Mouse (Mus musculus) kidney, postnatal 10 days (tissue): Measurements from ENCODE around the gene Ccser1.

Source experiments
- DNase-seq: peaks from one replicate; pipeline ENCODE4 v3.0.0; 2021; ENCODE audit warnings: mixed read lengths

The Ccser1 gene

DNA sequence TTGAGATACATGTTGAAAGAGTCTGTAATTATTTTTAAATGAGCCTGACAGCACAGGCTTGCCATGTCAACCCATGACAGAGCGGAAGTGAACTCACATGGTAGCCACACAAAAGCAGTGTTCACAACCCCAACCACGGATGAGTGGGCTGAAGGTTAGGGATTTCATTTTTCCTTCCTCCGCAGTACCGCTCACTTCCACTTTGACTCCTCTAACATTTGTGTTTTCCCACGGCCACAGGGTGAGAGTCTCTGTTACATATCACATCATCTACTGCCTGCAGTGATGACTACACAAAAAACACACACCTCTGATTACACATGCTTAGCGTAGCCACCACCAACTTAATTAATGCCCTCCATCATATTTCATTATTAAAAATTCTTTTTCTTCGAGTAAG, 120.9 kb downstream of the Ccser1 start:
- no peak for DNase-seq

DNA sequence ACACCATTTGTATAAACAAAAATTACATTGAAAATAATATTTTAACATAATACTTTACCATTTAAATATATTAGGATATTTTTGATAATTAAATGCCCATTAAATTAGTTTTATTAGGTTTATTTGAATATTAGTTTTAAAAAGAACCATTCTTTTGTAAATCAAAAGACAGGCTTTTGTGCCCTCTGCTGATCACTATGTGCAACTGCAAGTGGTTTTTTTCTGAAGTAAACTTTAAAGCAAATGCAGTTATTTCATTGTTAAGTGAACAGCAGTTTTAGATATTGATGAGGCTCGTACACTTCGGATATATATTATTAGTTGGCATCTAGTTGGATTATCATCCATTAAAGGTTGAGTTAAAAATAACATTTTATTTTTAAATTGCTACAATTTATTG, 121.5 kb downstream of the Ccser1 start:
- DNase-seq: peak; percentile 30

DNA sequence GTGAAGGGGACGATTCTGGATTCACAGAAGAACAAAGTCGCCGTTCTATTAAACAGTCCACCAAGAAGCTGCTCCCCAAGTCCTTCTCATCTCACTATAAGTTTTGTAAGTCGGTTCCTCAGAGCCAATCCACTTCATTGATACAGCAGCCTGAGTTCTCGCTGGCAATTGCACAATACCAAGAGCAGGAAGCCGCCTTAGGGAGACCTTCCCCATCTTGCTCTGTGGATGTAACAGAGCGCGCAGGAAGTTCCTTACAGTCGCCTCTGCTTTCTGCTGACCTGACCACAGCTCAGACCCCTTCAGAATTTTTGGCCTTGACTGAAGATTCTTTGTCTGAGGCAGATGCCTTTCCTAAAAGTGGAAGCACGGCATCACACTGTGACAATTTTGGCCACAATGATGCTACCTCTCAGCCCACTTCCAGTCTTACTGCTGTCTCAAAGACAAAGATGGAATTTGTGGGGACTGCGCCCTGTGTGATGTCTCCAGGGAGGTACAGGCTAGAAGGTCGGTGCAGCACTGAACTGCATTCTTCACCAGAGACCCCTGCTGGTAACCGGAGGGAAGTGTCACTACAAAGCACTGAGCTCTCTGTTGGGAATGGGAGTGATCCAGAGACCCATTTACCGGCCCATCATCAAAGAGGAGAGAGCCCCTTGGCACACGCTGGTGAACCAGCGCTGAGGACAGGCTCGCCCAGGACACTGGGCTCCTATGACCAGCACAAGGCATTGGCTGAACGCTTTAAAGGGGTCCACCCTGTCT, 131.4 kb downstream of the Ccser1 start:
- no peak for DNase-seq

DNA sequence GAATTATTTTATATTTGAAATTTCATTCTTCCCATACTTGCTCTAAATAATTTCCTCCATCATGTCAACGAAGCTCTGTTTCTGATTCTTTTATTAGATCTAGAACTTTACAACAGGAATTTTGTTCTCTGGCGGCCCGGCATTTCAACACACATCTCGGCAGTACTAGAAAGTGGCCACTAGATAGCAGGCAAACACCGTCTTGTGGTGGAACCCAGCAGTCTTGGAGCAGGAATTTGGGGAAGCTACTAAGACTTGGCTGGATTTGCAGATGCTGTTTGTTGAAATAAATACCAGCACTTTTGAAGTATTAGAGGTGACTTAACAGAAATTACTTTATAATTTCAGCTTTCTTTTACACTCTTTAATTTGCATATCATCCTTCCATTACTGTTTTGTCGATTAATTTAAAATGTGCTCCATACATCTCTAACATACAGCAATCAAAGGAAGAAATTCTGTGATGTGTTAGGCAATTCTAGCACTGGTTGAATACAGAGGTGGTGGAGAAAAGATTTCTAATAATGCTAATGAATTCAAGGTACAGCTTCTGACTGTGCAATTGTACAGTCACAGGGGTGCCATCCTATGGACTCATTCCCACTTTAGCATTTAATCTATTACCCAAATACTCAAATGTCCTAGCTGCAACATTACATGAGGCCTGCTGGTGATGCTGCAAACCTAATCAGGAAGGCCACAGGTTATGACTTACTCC, 135.9 kb downstream of the Ccser1 start:
- DNase-seq: peak; percentile 65

DNA sequence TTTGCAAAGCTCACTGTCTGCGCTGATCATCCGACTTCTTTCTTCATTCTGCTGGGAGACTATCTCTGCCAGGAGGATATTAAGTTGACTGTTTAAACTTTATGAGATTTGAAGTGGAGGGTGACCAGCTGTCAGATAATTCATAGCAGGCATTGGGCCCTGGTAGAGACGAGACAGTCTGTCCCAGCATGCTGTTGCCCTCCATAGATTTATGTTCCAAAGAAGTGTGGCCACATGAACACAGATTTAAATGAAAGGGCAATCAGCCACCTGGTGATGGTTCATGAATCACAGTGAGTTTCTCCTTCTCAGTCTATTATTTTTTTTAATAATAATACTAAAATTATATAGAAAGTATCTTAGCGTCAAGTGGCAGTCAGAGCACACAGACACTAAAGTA, 140.7 kb downstream of the Ccser1 start:
- no peak for DNase-seq

DNA sequence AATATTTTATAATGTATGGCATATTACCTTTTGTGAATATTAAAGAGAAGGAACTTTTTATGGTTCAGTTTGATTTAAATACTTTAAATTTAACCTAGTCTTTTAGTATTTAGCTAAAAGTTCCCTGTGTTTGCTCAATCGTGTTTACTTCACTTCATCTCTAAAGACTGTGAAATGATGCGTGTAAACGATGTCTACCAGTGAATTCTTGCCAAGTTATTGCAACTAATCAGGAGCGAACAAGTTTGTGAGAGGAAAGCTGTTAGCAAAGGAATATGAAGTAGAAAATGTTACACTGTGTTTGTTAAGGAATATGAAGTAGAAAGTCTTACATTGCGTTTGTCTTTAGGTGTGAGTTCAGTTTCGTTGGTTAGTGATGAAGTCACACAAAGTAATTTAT, 142.2 kb downstream of the Ccser1 start:
- DNase-seq: no peak

DNA sequence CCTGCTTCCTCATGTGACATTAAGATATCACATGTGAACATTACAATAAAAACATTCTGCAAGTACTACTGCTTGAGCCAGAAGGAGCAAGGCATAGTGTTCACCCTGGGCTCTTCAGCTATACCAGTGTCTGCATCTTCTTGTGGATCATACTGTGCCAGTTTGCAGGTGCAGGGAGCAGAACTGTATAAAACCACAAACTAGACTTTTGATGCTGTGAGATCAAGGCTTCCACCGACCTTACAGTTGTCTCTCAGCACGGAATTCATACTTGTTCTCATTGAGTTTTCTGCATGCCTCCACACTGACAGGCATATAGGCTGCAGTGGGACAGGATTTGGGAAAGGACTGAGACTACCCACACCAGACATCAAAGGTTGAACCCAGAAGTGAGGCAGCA, 146.0 kb downstream of the Ccser1 start:
- no peak for DNase-seq

GRCm38 (mm10) chr6:61328981-61329380, 148.9 kb downstream of the Ccser1 start:
- no peak for DNase-seq

DNA sequence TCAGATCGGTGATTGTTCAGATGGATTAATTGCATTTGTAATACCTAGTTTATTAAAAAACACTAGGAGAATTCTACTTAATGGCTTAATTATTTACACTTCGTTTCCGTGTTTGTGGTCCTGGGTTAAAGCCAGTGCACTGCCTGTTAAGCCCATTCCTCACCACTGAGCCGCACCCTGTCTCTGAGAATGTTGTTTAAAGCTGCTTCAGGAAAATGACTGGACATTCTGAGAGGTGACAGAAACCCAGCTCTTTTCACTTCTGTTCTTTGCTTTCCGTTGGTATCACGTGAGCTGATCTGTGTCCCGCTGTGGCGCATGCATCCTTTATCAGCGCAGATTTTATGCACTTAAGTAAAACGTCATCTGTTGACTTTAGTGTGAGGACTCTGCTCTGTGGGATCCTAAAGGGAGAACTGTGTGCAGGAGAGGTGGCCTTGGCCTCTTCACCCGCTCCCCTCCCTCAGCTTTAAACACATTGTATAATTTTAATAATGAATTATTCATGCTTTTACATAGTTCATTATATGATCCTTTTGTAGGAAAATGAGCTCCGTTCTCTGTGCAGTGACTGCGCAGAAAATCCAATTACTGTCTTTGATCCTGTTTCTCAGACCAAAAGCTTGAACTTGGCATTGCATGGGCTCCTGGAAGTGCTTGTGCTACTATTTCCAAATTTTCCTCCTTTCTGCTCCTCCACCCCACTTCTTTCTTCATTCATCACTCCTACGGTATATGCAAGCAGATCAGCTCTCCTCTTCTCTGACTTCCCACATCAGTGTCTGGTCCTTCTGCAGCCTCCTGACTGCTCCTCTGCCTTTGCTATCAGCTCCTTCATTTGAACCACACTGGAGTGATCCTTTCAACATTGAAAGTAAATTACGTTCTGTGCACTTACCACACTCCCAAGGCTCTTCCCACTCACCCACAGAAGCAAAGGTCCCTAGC, 149.7 kb downstream of the Ccser1 start:
- no peak for DNase-seq

DNA sequence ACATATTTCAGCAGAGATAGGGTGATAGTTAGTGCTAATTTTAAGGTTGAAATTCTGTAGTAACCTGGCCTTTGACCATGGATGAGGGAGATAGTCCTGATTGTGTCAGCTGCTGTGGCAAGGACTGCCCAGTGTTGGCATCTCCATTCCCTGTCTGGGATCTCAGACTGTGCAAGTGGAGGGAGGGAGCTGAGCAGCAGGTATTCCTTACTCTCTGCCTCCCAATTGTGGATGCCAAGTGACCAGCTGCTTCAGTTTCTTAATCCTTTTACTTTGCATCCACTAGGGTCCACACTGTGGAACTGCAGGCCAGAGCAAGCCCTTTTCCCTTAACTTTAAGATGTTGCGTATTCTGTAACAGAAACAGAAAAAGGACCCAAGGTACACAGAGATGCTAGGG, 154.3 kb downstream of the Ccser1 start:
- DNase-seq: no peak

DNA sequence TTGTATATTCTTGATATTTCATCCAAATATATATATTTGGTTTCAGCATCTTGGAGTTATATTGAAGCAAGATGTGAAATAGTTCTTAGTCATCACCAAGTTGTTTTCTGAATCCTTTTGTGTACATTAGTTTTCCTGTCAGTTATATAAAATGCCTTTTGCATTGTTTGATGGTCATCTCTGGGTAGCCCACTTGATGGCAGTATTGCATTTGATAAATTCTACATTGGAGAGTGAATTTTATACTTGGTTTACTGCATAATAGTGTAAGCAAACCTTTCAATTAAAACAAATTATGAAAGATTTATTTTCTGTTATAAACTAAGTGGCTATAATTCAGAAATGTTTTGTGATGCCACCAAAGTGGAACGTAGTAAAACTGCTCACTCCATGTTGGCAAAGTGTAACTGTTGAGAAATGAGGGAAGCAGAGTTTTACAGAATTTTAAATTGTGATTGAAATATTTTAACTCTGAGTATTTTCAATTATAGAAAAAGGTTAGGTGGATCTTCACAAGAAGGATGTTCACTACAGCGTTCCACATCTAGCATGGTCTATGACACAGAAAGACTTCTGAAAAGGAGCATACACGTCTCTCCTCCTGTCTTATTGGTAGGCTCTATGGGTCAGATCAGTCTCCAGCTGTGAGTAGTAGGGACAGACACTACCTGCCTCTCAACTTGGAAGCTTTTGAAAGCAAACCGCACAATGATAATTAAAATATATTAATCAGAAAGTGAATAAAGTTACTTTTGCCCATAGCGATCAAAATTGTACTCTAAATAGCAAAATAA, 167.1 kb downstream of the Ccser1 start:
- DNase-seq: peak; percentile 15

DNA sequence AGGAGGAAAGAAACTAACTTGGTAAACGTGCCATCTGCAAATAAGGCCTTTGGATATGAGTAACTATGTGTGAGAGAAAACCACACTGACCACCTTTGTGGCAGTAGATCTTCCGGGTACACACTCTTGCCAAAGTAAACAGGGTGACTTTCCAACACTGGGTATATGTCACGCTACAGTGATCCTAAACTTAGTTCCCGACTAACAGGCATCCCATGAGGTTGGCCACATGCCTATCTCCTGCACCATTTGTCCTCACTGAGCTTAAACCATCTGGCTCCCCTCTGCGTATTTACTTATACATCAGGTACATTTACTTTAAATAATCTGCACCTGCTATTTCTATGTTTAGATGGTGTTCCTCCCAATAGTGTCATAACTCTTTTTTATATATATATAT, 183.6 kb downstream of the Ccser1 start:
- DNase-seq: peak; percentile 6

GRCm38 (mm10) chr6:61382526-61382925, 202.4 kb downstream of the Ccser1 start:
- DNase-seq: peak; percentile 6

DNA sequence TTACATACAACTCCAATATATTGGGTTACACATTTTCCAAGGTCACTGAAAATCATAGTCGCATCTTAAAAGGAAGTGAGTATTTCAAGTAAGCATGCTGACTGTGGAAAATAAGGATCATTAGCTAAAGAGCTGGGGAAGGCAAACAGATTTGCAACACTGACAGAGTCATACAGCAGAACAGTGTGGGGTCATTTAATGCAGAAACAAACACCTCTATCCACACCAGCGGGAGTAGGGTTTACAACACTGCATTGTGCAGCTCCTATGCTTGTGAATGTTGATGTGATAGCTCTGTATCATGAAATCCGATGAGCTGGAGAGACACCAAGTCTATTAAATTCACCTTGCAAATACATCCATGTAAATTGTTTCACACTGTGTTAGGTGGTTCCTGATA, 202.9 kb downstream of the Ccser1 start:
- no peak for DNase-seq

DNA sequence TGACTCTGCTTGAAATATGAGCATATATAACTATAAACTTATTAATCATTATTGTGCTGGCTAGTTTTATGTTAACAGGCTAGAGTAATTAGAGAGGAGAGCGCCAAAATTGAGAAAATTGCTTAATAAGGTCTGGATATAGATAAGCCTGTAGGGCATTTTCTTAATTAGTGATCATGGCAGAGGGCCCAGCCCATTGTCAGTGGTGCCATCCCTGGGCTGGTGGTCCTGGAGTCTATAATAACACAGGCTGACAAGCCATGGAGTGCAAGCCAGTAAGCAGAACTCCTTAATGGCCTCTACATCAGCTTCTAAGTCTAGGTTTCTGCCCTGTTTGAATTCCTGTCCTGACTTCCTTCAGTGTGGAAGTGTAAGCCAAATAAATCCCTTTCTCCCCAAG, 206.9 kb downstream of the Ccser1 start:
- no peak for DNase-seq

- DNase-seq: no peak
These were observed 247.4 kb downstream of the Ccser1 start for GRCm38 (mm10) chr6:61427490-61427889.

DNA sequence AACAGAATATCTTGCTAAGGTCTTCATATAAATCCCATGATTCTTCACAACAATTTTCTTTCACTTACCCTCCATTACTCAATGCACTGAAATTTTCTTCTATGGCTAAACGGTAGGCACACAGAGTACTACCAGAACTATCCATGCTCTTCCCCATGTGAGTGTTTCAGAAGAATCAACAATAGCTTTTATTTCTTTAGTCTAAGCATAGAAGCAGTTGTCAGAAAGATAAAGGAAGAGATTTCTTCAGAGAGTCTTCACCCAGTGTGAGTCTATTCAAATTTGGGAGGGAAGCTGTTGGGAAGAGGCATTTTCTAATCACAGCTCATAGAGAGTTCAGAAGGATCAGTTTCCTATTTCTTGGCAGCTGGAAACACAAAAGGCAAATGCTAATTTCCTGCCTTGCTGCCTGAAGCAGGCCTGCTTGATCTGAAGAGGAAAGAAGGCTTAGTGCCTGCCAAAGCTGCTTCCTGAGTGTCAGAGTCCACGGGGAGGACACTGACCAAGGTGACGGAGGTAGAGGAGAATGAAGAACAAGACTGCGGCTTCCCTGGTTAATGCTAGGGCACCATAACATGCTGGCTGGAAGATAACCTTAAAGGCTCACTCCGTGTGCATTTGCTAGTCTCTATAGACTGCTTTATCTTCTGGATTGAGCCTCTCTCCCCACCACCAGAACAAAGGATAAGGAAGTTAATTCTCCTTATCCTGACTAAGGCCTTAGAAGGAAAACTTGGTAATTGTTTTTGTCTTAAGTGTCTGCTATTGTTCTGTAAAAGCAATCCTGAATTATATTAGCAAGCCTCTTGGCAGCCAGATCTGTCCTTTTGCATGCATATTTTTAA, 251.0 kb downstream of the Ccser1 start:
- peak; percentile 34 for DNase-seq

DNA sequence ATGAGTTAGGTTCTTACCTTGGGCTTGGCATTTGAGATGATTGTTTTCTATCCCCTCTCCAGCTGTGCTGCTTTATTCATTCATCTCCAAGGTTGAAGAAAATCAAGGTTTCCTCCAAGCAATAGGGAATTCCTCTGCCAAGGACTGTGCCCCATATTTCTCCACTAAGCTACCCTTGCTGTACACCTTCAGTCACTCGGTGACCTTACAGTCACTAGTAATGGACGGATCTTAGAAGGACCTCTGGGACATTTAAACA, 251.5 kb downstream of the Ccser1 start:
- no peak for DNase-seq

- no peak for DNase-seq
These were observed 252.0 kb downstream of the Ccser1 start for GRCm38 (mm10) chr6:61432167-61432566.

DNA sequence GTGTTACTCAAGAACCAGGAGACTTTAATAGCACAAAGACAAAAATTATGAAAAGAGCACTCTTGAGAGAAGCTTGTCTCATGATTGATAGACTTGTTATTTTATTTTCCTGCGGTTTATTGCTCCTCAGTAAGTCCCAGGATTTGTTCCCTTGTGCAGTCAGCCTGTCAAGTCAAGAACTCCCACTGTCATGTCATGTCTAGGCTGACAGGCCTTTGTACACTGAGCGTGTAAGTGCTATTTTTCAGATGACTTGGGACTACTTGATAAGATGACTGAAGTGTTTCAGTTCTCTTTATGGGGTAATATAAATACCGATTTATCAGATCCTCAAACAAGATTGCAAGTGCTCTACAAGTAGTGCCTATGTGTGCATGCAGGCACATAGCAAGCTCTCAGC, 252.6 kb downstream of the Ccser1 start:
- no peak for DNase-seq

DNA sequence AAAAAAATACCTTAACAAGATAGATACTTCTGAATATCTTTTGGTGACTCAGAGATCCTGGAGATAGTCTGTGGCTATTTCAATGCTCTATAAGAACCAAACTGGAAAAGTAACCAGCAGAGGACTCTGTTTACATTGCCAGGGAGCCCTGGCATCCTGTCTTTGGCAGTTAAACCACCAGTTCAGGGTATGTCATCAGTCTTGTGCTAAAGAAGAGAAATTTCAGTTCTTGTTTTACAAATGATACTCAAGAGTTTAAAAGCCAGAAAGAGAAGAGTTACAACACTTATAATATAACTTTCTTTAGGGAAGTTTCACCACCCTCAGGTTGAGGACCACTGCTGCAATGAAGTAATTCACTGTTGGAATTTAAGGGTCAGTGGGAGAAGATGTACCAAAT, 258.0 kb downstream of the Ccser1 start:
- DNase-seq: no peak
